Mouse (Mus musculus) spleen, adult 2 months (tissue): Measurements from ENCODE around the gene A630095N17Rik.

Source experiments
- CTCF ChIP-seq: fragments of 200-500 bp; IDR thresholded peaks from 2 replicates; pipeline ENCODE4 v1.5.1; 2011; ENCODE audit warnings: mild to moderate bottlenecking, inconsistent platforms; ENCODE audit not compliant: insufficient read depth, insufficient read length, insufficient replicate concordance; ENCODE audit errors: extremely low read depth
- POLR2A ChIP-seq: fragments of 200-500 bp; IDR thresholded peaks from 2 replicates; pipeline ENCODE4 v1.6.1; 2011; ENCODE audit warnings: low read depth, low read length, inconsistent platforms

DNA sequence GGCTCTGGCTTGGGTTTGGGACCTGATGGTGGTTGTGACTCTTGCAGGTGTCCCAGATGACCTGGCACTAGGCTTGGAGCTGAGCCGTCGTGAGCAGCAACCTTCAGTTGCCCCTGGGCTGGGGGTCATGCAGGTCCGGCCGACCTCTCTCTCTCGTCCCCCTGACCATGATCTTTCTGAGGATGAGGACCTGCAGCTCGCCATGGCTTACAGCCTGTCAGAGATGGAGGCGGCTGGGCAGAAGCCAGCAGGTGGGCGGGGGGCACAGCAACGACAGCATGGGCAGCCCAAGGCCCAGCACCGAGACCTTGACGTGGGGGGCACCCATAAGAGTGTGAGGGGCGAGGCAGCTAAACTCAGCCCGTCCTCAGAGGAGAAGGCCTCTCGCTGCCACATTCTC, 11.5 kb upstream of the A630095N17Rik start:
- no peak for TF ChIP-seq CTCF
- TF ChIP-seq POLR2A: no peak
